In genomic region chr14:18893947-18894445, GRCm38 (mm10) we compare ENCODE assay signal across 8 mouse cellular contexts. TPM values are rescaled to one million over a fixed set of nuclear protein-coding genes. Genes with fewer than 3 reads are reported as not detected.
A peak's percentile ranks its signal among the peaks of the same experiment; 100 is the strongest.
DNase-seq lines count a peak whose midpoint lies in the region; ATAC-seq and TF ChIP-seq lines count a peak whose summit lies in the region.

TSS of gene Ube2e2 (minus strand) at chr14:18894267.

- no peaks in the 10 kb centered on the region for H3K9me3 ChIP-seq in kidney, embryonic 15.5 days (replicated peaks)
- no peaks in the 10 kb centered on the region for H3K9me3 ChIP-seq in forebrain, postnatal 0 days (ENCODE audit: low read length)
- no peaks in the 10 kb centered on the region; the same call in 1 of the 2 replicates for H3K9me3 ChIP-seq in midbrain, embryonic 10.5 days (replicated peaks)

- no peak for TF ChIP-seq CTCF in forebrain, postnatal 0 days (IDR thresholded peaks at IDR 0.05; ENCODE audit: low read depth)

- no peaks in the 10 kb centered on the region for H3K36me3 ChIP-seq in kidney, embryonic 15.5 days
- H3K36me3 ChIP-seq in forebrain, postnatal 0 days (ENCODE audit: insufficient read depth): no peaks in the 10 kb centered on the region
- no peaks in the 10 kb centered on the region for H3K36me3 ChIP-seq in midbrain, embryonic 10.5 days

- H3K4me2 ChIP-seq in kidney, embryonic 15.5 days: peak within 1 kb of the TSS; percentile 81
- peak within 1 kb of the TSS; percentile 71 for H3K4me2 ChIP-seq in forebrain, postnatal 0 days (ENCODE audit: low read depth)

- ATAC-seq in kidney, embryonic 15.5 days (replicated peaks; ENCODE audit: low FRiP score): peak; percentile 81
- no peak; the same call in 1 of the 2 replicates for ATAC-seq in forebrain, postnatal 0 days

- 1% methylated on average over 22 of the region's 22 CpGs for WGBS in kidney, embryonic 15.5 days
- 1% methylated on average over 22 of the region's 22 CpGs for WGBS in forebrain, postnatal 0 days
- WGBS in large intestine, adult 2 months: under 1% methylated on average over 22 of the region's 22 CpGs
- WGBS in midbrain, embryonic 10.5 days: 5% methylated on average over 22 of the region's 22 CpGs

- peak within 1 kb of the TSS; percentile 63 for H3K9ac ChIP-seq in kidney, embryonic 15.5 days
- H3K9ac ChIP-seq in forebrain, postnatal 0 days: peak within 1 kb of the TSS; percentile 74

- H3K27ac ChIP-seq in kidney, embryonic 15.5 days: peak within 1 kb of the TSS; percentile 73
- peak within 1 kb of the TSS; percentile 77 for H3K27ac ChIP-seq in forebrain, postnatal 0 days (ENCODE audit: low read depth, low read length)
- H3K27ac ChIP-seq in midbrain, embryonic 10.5 days (replicated peaks): peak within 1 kb of the TSS; percentile 89

- no peaks in the 10 kb centered on the region for H3K27me3 ChIP-seq in kidney, embryonic 15.5 days
- no peaks in the 10 kb centered on the region for H3K27me3 ChIP-seq in forebrain, postnatal 0 days (ENCODE audit: insufficient read depth, low read length)
- H3K27me3 ChIP-seq in midbrain, embryonic 10.5 days (ENCODE audit: low read depth, poor library complexity, severe bottlenecking): no peaks in the 10 kb centered on the region

- peak within 1 kb of the TSS; percentile 70 for H3K4me3 ChIP-seq in kidney, embryonic 15.5 days (replicated peaks)
- peak within 1 kb of the TSS; percentile 86 for H3K4me3 ChIP-seq in forebrain, postnatal 0 days (ENCODE audit: low read depth, low read length)
- H3K4me3 ChIP-seq in midbrain, embryonic 10.5 days: peak within 1 kb of the TSS; percentile 69

- H3K4me1 ChIP-seq in kidney, embryonic 15.5 days: peaks cover 6% of the 10 kb centered on the region; the same call in 1 of the 2 replicates
- H3K4me1 ChIP-seq in forebrain, postnatal 0 days (ENCODE audit: insufficient read depth): 0 out of 2 replicates have a peak, but pooled peaks cover 5% of the 10 kb centered on the region
- H3K4me1 ChIP-seq in midbrain, embryonic 10.5 days: peaks cover 12% of the 10 kb centered on the region

- no peak for DNase-seq in kidney, adult 18-20 months
- no peak for DNase-seq in adrenal gland, postnatal 10 days
- no peak for DNase-seq in forebrain, postnatal 0 days
- no peak for DNase-seq in large intestine, adult 2 months (ENCODE audit: low read depth, low spot score)
- DNase-seq in midbrain, embryonic 10.5 days (ENCODE audit: low spot score): no peak
- no peak for DNase-seq in ovary, adult 18-20 months (ENCODE audit: low spot score)
- DNase-seq in right cerebral cortex, postnatal 4 days: no peak

RNA-seq across cellular contexts. Expression of gene Ube2e2, which starts in this region (rescaled TPM):
- 54.1 and 55.7 TPM in 2 replicates for polyA plus RNA-seq in kidney, embryonic 15.5 days (2015; fragmentation: Nextera tagmentation; extraction: Ambion mirVana)
- 10 to 100 TPM; 46.1 to 55.3 TPM for total RNA-seq in adrenal gland, postnatal 10 days (2021)
- total RNA-seq in forebrain, postnatal 0 days (2014; rRNA removed): 74.8 and 81.3 TPM in 2 replicates
- polyA plus RNA-seq in forebrain, postnatal 0 days (2015; fragmentation: Nextera tagmentation; extraction: Ambion mirVana): 153 and 161 TPM in 2 replicates
- polyA plus RNA-seq in large intestine, adult 2 months (2012; rRNA removed): 20.2 and 21.8 TPM in 2 replicates
- polyA plus RNA-seq in midbrain, embryonic 10.5 days (2016; fragmentation: Nextera tagmentation; extraction: Ambion mirVana): 50.9 and 55.9 TPM in 2 replicates
